Mouse (Mus musculus) liver, postnatal 0 days (tissue): ENCODE data around the gene Epb41l2. TPM values are rescaled to one million over a fixed set of nuclear protein-coding genes. Genes with fewer than 3 reads are reported as not detected.

Source experiments
- ATAC-seq: fragments of 200-750 bp; cut with Nextera tagmentation; 2 replicates; pipeline ENCODE4 v1.8.0; 2017; ENCODE audit warnings: mild to moderate bottlenecking, moderate library complexity
- DNase-seq: peaks from one replicate; pipeline ENCODE4 v3.0.0-alpha.2; 2016
- H3K27ac ChIP-seq: fragments of 300-500 bp; sonication (generic); 2 replicates; pipeline ENCODE4 v1.5.1; 2014; ENCODE audit warnings: antibody characterized with exemption, moderate library complexity, mild to moderate bottlenecking, low read depth
- H3K27me3 ChIP-seq: fragments of 300-500 bp; sonication (generic); 2 replicates; pipeline ENCODE4 v1.6.1; 2014; ENCODE audit warnings: low read length, control low read depth, mixed read lengths; ENCODE audit not compliant: insufficient read depth
- H3K36me3 ChIP-seq: fragments of 300-500 bp; sonication (generic); replicated peaks from 2 replicates; pipeline ENCODE4 v1.6.1; 2014; ENCODE audit warnings: mild to moderate bottlenecking, control low read depth, low read length, moderate library complexity, mixed read lengths; ENCODE audit not compliant: insufficient read depth
- H3K4me1 ChIP-seq: fragments of 300-500 bp; sonication (generic); 2 replicates; pipeline ENCODE4 v1.6.1; 2014; ENCODE audit warnings: antibody characterized with exemption, mild to moderate bottlenecking, control low read depth; ENCODE audit not compliant: insufficient read depth
- H3K4me2 ChIP-seq: fragments of 300-500 bp; sonication (generic); 2 replicates; pipeline ENCODE4 v1.6.1; 2014; ENCODE audit warnings: low read depth, mild to moderate bottlenecking, low read length, moderate library complexity, mixed read lengths
- H3K4me3 ChIP-seq: fragments of 300-500 bp; sonication (generic); 2 replicates; pipeline ENCODE4 v1.5.1; 2014; ENCODE audit warnings: low read depth, low read length
- H3K9ac ChIP-seq: fragments of 300-500 bp; sonication (generic); replicated peaks from 2 replicates; pipeline ENCODE4 v1.6.1; 2014; ENCODE audit warnings: mild to moderate bottlenecking, moderate library complexity
- H3K9me3 ChIP-seq: fragments of 300-500 bp; sonication (generic); 2 replicates; pipeline ENCODE4 v1.6.1; 2016; ENCODE audit warnings: mild to moderate bottlenecking, control low read depth, low read length, mixed read lengths
- CTCF ChIP-seq: sonication (generic); IDR thresholded peaks from 2 replicates; pipeline ENCODE4 v1.5.1; 2016; ENCODE audit warnings: antibody characterized with exemption, low read depth
- EP300 ChIP-seq: IDR thresholded peaks from 2 replicates; pipeline ENCODE4 v1.6.1; 2016; ENCODE audit warnings: antibody characterized with exemption, low read depth, mild to moderate bottlenecking
- WGBS: fragments of 180-500 bp; shearing (Covaris S2); extraction: QIAGEN DNeasy Blood & Tissue Kit; methylation state at CpG from one replicate; pipeline ENCODE4 v1.1.7; 2014; ENCODE audit not compliant: insufficient replicate concordance; 5-methylcytosine and 5-hydroxymethylcytosine counted together
- polyA plus RNA-seq: library from polyadenylated mRNA; unstranded; fragments of >200 nt; fragmentation: Nextera tagmentation; extraction: Ambion mirVana; gene quantifications from 2 replicates; pipeline ENCODE4 v1.2.1, GENCODE M21; 2015

The Epb41l2 gene
- polyA plus RNA-seq, 1 experiment from 2014 or later, result 7.8 TPM

GRCm38 (mm10) chr10:25449312-25450020, 89.9 kb downstream of the Epb41l2 start:
- H3K4me3 ChIP-seq, result no peak overlapping the region
- 45% methylated on average over 11 of the region's 11 CpGs for WGBS
- no peak overlapping the region for H3K4me2 ChIP-seq
- TF ChIP-seq EP300 (no peak; the same call in 1 of the 2 replicates), CTCF (no peak)
- no peak for DNase-seq
- ATAC-seq, result no peak
- 0 out of 2 replicates have a peak overlapping the region, but pooled peaks have one; percentile 39 for H3K27ac ChIP-seq
- H3K9ac ChIP-seq, result no peak overlapping the region
- H3K36me3 ChIP-seq, result peaks cover 5% of the 10 kb centered on the region; the same call in 1 of the 2 replicates
- H3K27me3 ChIP-seq, result no peaks in the 10 kb centered on the region
- 0 out of 2 replicates have a peak, but pooled peaks cover 4% of the 10 kb centered on the region for H3K4me1 ChIP-seq
- H3K9me3 ChIP-seq, result no peaks in the 10 kb centered on the region

GRCm38 (mm10) chr10:25453150-25453549, 93.6 kb downstream of the Epb41l2 start:
- H3K9ac ChIP-seq, result no peak overlapping the region
- ATAC-seq (no peak), DNase-seq (no peak)
- 0 out of 2 replicates have a peak, but pooled peaks cover 5% of the 10 kb centered on the region for H3K36me3 ChIP-seq
- no peak overlapping the region for H3K4me2 ChIP-seq
- no peak for TF ChIP-seq EP300
- TF ChIP-seq CTCF, result no peak
- no peaks in the 10 kb centered on the region for H3K27me3 ChIP-seq
- H3K27ac ChIP-seq, result no peak overlapping the region
- no peaks in the 10 kb centered on the region for H3K9me3 ChIP-seq
- H3K4me3 ChIP-seq, result no peak overlapping the region
- 0 out of 2 replicates have a peak, but pooled peaks cover 8% of the 10 kb centered on the region for H3K4me1 ChIP-seq
- WGBS, result 80% methylated on average over 9 of the region's 9 CpGs

GRCm38 (mm10) chr10:25453772-25454171, 94.2 kb downstream of the Epb41l2 start:
- H3K27me3 ChIP-seq, result no peaks in the 10 kb centered on the region
- 0 out of 2 replicates have a peak, but pooled peaks cover 8% of the 10 kb centered on the region for H3K4me1 ChIP-seq
- DNase-seq (no peak), ATAC-seq (no peak)
- H3K4me3 ChIP-seq, result no peak overlapping the region
- H3K36me3 ChIP-seq, result 0 out of 2 replicates have a peak, but pooled peaks cover 5% of the 10 kb centered on the region
- H3K27ac ChIP-seq, result no peak overlapping the region
- no peak overlapping the region for H3K4me2 ChIP-seq
- no peak for TF ChIP-seq EP300
- TF ChIP-seq CTCF, result no peak
- H3K9me3 ChIP-seq, result no peaks in the 10 kb centered on the region
- 87% methylated on average over 10 of the region's 10 CpGs for WGBS
- no peak overlapping the region for H3K9ac ChIP-seq

- H3K27ac ChIP-seq, result no peak overlapping the region
- WGBS, result 48% methylated on average over 6 of the region's 6 CpGs
- H3K4me1 ChIP-seq, result 0 out of 2 replicates have a peak, but pooled peaks cover 5% of the 10 kb centered on the region
- 0 out of 2 replicates have a peak, but pooled peaks cover 5% of the 10 kb centered on the region for H3K36me3 ChIP-seq
- H3K4me2 ChIP-seq, result no peak overlapping the region
- DNase-seq (no peak), ATAC-seq (no peak)
- TF ChIP-seq CTCF (no peak), EP300 (no peak)
- H3K9ac ChIP-seq, result no peak overlapping the region
- no peaks in the 10 kb centered on the region for H3K27me3 ChIP-seq
- no peaks in the 10 kb centered on the region for H3K9me3 ChIP-seq
- no peak overlapping the region for H3K4me3 ChIP-seq
Observed at GRCm38 (mm10) chr10:25457118-25457517, 97.5 kb downstream of the Epb41l2 start.

GRCm38 (mm10) chr10:25457996-25458395, 98.4 kb downstream of the Epb41l2 start:
- 77% methylated on average over 4 of the region's 4 CpGs for WGBS
- Histone ChIP-seq H3K4me1 (0 out of 2 replicates have a peak, but pooled peaks cover 5% of the 10 kb centered on the region), H3K9ac (no peak overlapping the region), H3K4me3 (no peak overlapping the region), H3K27ac (no peak overlapping the region), H3K27me3 (no peaks in the 10 kb centered on the region), H3K9me3 (no peaks in the 10 kb centered on the region), H3K4me2 (no peak overlapping the region), H3K36me3 (0 out of 2 replicates have a peak, but pooled peaks cover 5% of the 10 kb centered on the region)
- TF ChIP-seq CTCF (no peak), EP300 (no peak)
- DNase-seq, result no peak
- no peak for ATAC-seq

GRCm38 (mm10) chr10:25461832-25462231, 102.2 kb downstream of the Epb41l2 start:
- DNase-seq (no peak), ATAC-seq (no peak)
- Histone ChIP-seq H3K9ac (no peak overlapping the region), H3K9me3 (no peaks in the 10 kb centered on the region), H3K4me1 (0 out of 2 replicates have a peak, but pooled peaks cover 2% of the 10 kb centered on the region), H3K4me3 (no peak overlapping the region), H3K27ac (no peak overlapping the region), H3K4me2 (no peak overlapping the region), H3K36me3 (no peaks in the 10 kb centered on the region), H3K27me3 (no peaks in the 10 kb centered on the region)
- no peak for TF ChIP-seq EP300
- WGBS, result 53% methylated on average over 1 of the region's 1 CpGs
